In genomic region chr4:43428180-43428861, GRCm38 (mm10) we compare ENCODE assay signal across 11 mouse cellular contexts. TPM values are rescaled to one million over a fixed set of nuclear protein-coding genes. Genes with fewer than 3 reads are reported as not detected.
DNase-seq lines count a peak whose midpoint lies in the region; ATAC-seq and TF ChIP-seq lines count a peak whose summit lies in the region.
"Had no signal": no experiment of that assay in that cellular context is flagged by ENCODE, and none has a peak within 500 bp of the region (broad histone marks: within the 10 kb centered on the region; RNA-seq: fewer than 3 reads in every experiment).

No protein-coding gene starts in this region.

- H3K4me2 ChIP-seq in heart, embryonic 16.5 days (ENCODE audit: low read depth, low read length) = peak overlapping the region; percentile 42; the same call in 1 of the 2 replicates

- in situ Hi-C loops in ES-E14 (cut with MboI; ENCODE audit: low sequenced_read_pairs in 2 of 2, unreplicated experiment in 2 of 2) = no loop called here

- no peak for TF ChIP-seq CTCF in heart, adult 2 months (IDR thresholded peaks at IDR 0.05)

- H3K9ac ChIP-seq in heart, embryonic 16.5 days (ENCODE audit: low read length) = no peak overlapping the region; the same call in 1 of the 2 replicates
- H3K9ac ChIP-seq in heart, adult 2 months (ENCODE audit: low read depth, low read length) = no peak overlapping the region
- H3K9ac ChIP-seq in ES-E14 (ENCODE audit: insufficient read depth, low read depth, low read length, poor library complexity, severe bottlenecking) = no peak overlapping the region; the same call in 1 of the 2 replicates
- H3K9ac ChIP-seq: embryonic facial prominence, embryonic 15.5 days; liver, embryonic 14.5 days had no signal

- peaks cover 3% of the 10 kb centered on the region; the same call in 1 of the 2 replicates for H3K4me1 ChIP-seq in heart, embryonic 16.5 days (ENCODE audit: control insufficient read depth, insufficient read depth, low read length)
- peaks cover 2% of the 10 kb centered on the region for H3K4me1 ChIP-seq in heart, adult 2 months (ENCODE audit: control insufficient read depth, insufficient read depth, low read length)
- peaks cover 0 to 17% of the 10 kb centered on the region in 2 experiments; a peak in 1 of 4 replicates for H3K4me1 ChIP-seq in ES-E14 (ENCODE audit: control insufficient read depth in 2 of 2, insufficient read depth in 2 of 2, low read length in 2 of 2, poor library complexity in 1 of 2)
- H3K4me1 ChIP-seq in hindbrain, embryonic 10.5 days (replicated peaks) = peaks cover 45% of the 10 kb centered on the region
- peaks cover 48% of the 10 kb centered on the region for H3K4me1 ChIP-seq in midbrain, embryonic 10.5 days

- H3K9me3 ChIP-seq in heart, embryonic 16.5 days (replicated peaks; ENCODE audit: control insufficient read depth, low read length) = no peaks in the 10 kb centered on the region
- H3K9me3 ChIP-seq in ES-E14 (ENCODE audit: control insufficient read depth, insufficient read depth, low read depth, low read length) = no peaks in the 10 kb centered on the region
- H3K9me3 ChIP-seq in hindbrain, embryonic 10.5 days = no peaks in the 10 kb centered on the region
- no peaks in the 10 kb centered on the region for H3K9me3 ChIP-seq in midbrain, embryonic 10.5 days (replicated peaks)
- H3K9me3 ChIP-seq: embryonic facial prominence, embryonic 15.5 days had no signal

- WGBS in heart, embryonic 16.5 days = 39% methylated on average over 16 of the region's 16 CpGs
- WGBS in heart, adult 2 months = 58% methylated on average over 16 of the region's 16 CpGs
- WGBS in hindbrain, embryonic 10.5 days = 23% methylated on average over 16 of the region's 16 CpGs
- WGBS in midbrain, embryonic 10.5 days = 19% methylated on average over 16 of the region's 16 CpGs

- H3K27me3 ChIP-seq in heart, embryonic 16.5 days (ENCODE audit: control insufficient read depth, insufficient read depth, low read length) = peaks cover 21% of the 10 kb centered on the region
- no peaks in the 10 kb centered on the region for H3K27me3 ChIP-seq in heart, adult 2 months (ENCODE audit: control insufficient read depth, insufficient read depth, low read length)
- peaks cover 79% of the 10 kb centered on the region for H3K27me3 ChIP-seq in hindbrain, embryonic 10.5 days (ENCODE audit: insufficient read depth, poor library complexity, severe bottlenecking)
- H3K27me3 ChIP-seq in midbrain, embryonic 10.5 days (ENCODE audit: low read depth, poor library complexity, severe bottlenecking) = peaks cover 79% of the 10 kb centered on the region

- no peak for DNase-seq in heart, adult 2 months
- DNase-seq in ES-E14 (ENCODE audit: low read depth, low spot score) = no peak
- peak; percentile 12 for DNase-seq in hindbrain, embryonic 10.5 days (ENCODE audit: low spot score)
- DNase-seq in midbrain, embryonic 10.5 days (ENCODE audit: low spot score) = peak; percentile 34
- no peak for DNase-seq in retina, postnatal 1 day

- ATAC-seq in heart, embryonic 16.5 days (replicated peaks; ENCODE audit: extremely low read depth, insufficient read depth, low FRiP score) = no peak
- no peak for ATAC-seq in granulocyte monocyte progenitor cell, adult 5-6 weeks (replicated peaks; ENCODE audit: poor library complexity, severe bottlenecking)

- H3K4me3 ChIP-seq in heart, embryonic 16.5 days (ENCODE audit: low read length) = no peak overlapping the region
- no peak overlapping the region for H3K4me3 ChIP-seq in heart, adult 2 months
- peak overlapping the region; percentile 30 to 34; a peak in 3 of 4 replicates for H3K4me3 ChIP-seq in ES-E14 (ENCODE audit: insufficient read depth in 1 of 2, low read depth in 1 of 2, low read length in 2 of 2, poor library complexity in 1 of 2, severe bottlenecking in 1 of 2)
- H3K4me3 ChIP-seq in hindbrain, embryonic 10.5 days = peak overlapping the region; percentile 29; the same call in 1 of the 2 replicates
- peak overlapping the region; percentile 30; the same call in 1 of the 2 replicates for H3K4me3 ChIP-seq in midbrain, embryonic 10.5 days
- H3K4me3 ChIP-seq: embryonic facial prominence, embryonic 15.5 days had no signal

- no peak for TF ChIP-seq POLR2A in heart, adult 2 months (IDR thresholded peaks at IDR 0.05; ENCODE audit: insufficient read depth, low read depth, low read length)

- no peak for TF ChIP-seq EP300 in heart, adult 2 months (IDR thresholded peaks at IDR 0.05; ENCODE audit: insufficient read depth, low read depth, low read length)

- H3K27ac ChIP-seq in heart, embryonic 16.5 days (ENCODE audit: low read length) = no peak overlapping the region
- H3K27ac ChIP-seq in heart, adult 2 months = no peak overlapping the region; the same call in 1 of the 2 replicates
- no peak overlapping the region for H3K27ac ChIP-seq in ES-E14 (ENCODE audit: insufficient read depth, low read depth, low read length, poor library complexity, severe bottlenecking)
- H3K27ac ChIP-seq in hindbrain, embryonic 10.5 days = peak overlapping the region; percentile 2; the same call in 1 of the 2 replicates
- no peak overlapping the region for H3K27ac ChIP-seq in midbrain, embryonic 10.5 days (replicated peaks)
- H3K27ac ChIP-seq: embryonic facial prominence, embryonic 15.5 days; liver, embryonic 14.5 days had no signal

- no peaks in the 10 kb centered on the region for H3K79me2 ChIP-seq in heart, adult 2 months (replicated peaks; ENCODE audit: control insufficient read depth, insufficient read depth, low read length)

- H3K36me3 ChIP-seq in heart, embryonic 16.5 days (ENCODE audit: control insufficient read depth, insufficient read depth) = peaks cover 32% of the 10 kb centered on the region
- H3K36me3 ChIP-seq in heart, adult 2 months (ENCODE audit: control insufficient read depth, insufficient read depth, low read length) = no peaks in the 10 kb centered on the region
- H3K36me3 ChIP-seq in ES-E14 (ENCODE audit: control insufficient read depth, insufficient read depth, low read length, poor library complexity, severe bottlenecking) = peaks cover 10% of the 10 kb centered on the region; the same call in 1 of the 2 replicates
- peaks cover 36% of the 10 kb centered on the region for H3K36me3 ChIP-seq in hindbrain, embryonic 10.5 days
- H3K36me3 ChIP-seq in midbrain, embryonic 10.5 days = peaks cover 35% of the 10 kb centered on the region

- intact Hi-C loops in heart, adult 2 months (cut with DNase I) = no loop called here

TF ChIP-seq in ES-E14, 5 proteins besides CTCF, POLR2A, EP300 and RAD21 (continues in another document):
- TF ChIP-seq CHD2 (IDR thresholded peaks at IDR 0.05; ENCODE audit: low read depth, low read length) = no peak

RNA-seq across cellular contexts. Expression of gene Fam166b, which starts 0.6 kb away (rescaled TPM):
- polyA plus RNA-seq in heart, embryonic 16.5 days (2015; fragmentation: Nextera tagmentation; extraction: Ambion mirVana) = 0.21 and 0.31 TPM in 2 replicates
- not detected for total RNA-seq in heart, adult 2 months (2021)
- 1.4 TPM in 1 of 2 replicates, not detected in the other for polyA plus RNA-seq in heart, adult 2 months (2012; rRNA removed)
- total RNA-seq in ES-E14 (2012; rRNA removed) = 0.27 and 0.37 TPM in 2 replicates
- polyA plus RNA-seq in hindbrain, embryonic 10.5 days (2016; fragmentation: Nextera tagmentation; extraction: Ambion mirVana) = 0.47 TPM in 1 of 2 replicates, not detected in the other
- polyA plus RNA-seq in midbrain, embryonic 10.5 days (2016; fragmentation: Nextera tagmentation; extraction: Ambion mirVana) = 0.14 and 0.25 TPM in 2 replicates
- total RNA-seq in granulocyte monocyte progenitor cell, adult 5-6 weeks (2014; fragmentation: Nextera tagmentation) = not detected in 2 replicates
- not detected in 2 replicates for total RNA-seq in granulocyte monocyte progenitor cell, adult 5-6 weeks (2017)
- total RNA-seq: neutrophil, adult 5-6 weeks had no signal
- polyA plus RNA-seq: inflammation-experienced regulatory T-cells, adult 6 months; liver, embryonic 14.5 days had no signal

RNA-seq across cellular contexts. Expression of gene Tesk1, which starts 13.4 kb away (rescaled TPM):
- polyA plus RNA-seq in heart, embryonic 16.5 days (2015; fragmentation: Nextera tagmentation; extraction: Ambion mirVana) = 1.6 and 4.9 TPM in 2 replicates
- 10 to 100 TPM; 36.6 to 37.5 TPM for total RNA-seq in heart, adult 2 months (2021)
- polyA plus RNA-seq in heart, adult 2 months (2012; rRNA removed) = 51.5 and 52.6 TPM in 2 replicates
- 11.0 and 12.4 TPM in 2 replicates for total RNA-seq in ES-E14 (2012; rRNA removed)
- polyA plus RNA-seq in hindbrain, embryonic 10.5 days (2016; fragmentation: Nextera tagmentation; extraction: Ambion mirVana) = 7.1 and 8.3 TPM in 2 replicates
- polyA plus RNA-seq in midbrain, embryonic 10.5 days (2016; fragmentation: Nextera tagmentation; extraction: Ambion mirVana) = 2.9 and 6.0 TPM in 2 replicates
- 6.9 and 24.2 TPM in 2 replicates for total RNA-seq in granulocyte monocyte progenitor cell, adult 5-6 weeks (2014; fragmentation: Nextera tagmentation)
- 5.9 and 7.4 TPM in 2 replicates for total RNA-seq in granulocyte monocyte progenitor cell, adult 5-6 weeks (2017)

RNA-seq across cellular contexts. Expression of gene Cd72, which starts 26.1 kb away (rescaled TPM):
- polyA plus RNA-seq in heart, embryonic 16.5 days (2015; fragmentation: Nextera tagmentation; extraction: Ambion mirVana) = 3.2 and 4.3 TPM in 2 replicates
- 1 to 10 TPM in 1 of 2 experiments, under 1 TPM in 1; 0.97 to 1.0 TPM for total RNA-seq in heart, adult 2 months (2021)
- polyA plus RNA-seq in heart, adult 2 months (2012; rRNA removed) = 1.8 and 4.8 TPM in 2 replicates
- total RNA-seq in ES-E14 (2012; rRNA removed) = 0.40 and 0.58 TPM in 2 replicates
- polyA plus RNA-seq in hindbrain, embryonic 10.5 days (2016; fragmentation: Nextera tagmentation; extraction: Ambion mirVana) = 1.8 and 2.4 TPM in 2 replicates
- 1.4 and 1.8 TPM in 2 replicates for polyA plus RNA-seq in midbrain, embryonic 10.5 days (2016; fragmentation: Nextera tagmentation; extraction: Ambion mirVana)
- 7.7 and 11.1 TPM in 2 replicates for total RNA-seq in granulocyte monocyte progenitor cell, adult 5-6 weeks (2014; fragmentation: Nextera tagmentation)
- 7.0 and 9.1 TPM in 2 replicates for total RNA-seq in granulocyte monocyte progenitor cell, adult 5-6 weeks (2017)

RNA-seq across cellular contexts. Expression of gene Rusc2, which starts 46.5 kb away (rescaled TPM):
- polyA plus RNA-seq in heart, embryonic 16.5 days (2015; fragmentation: Nextera tagmentation; extraction: Ambion mirVana) = 12.4 and 17.2 TPM in 2 replicates
- 10 to 100 TPM; 43.5 to 45.3 TPM for total RNA-seq in heart, adult 2 months (2021)
- polyA plus RNA-seq in heart, adult 2 months (2012; rRNA removed) = 27.2 and 27.5 TPM in 2 replicates
- 12.1 and 19.0 TPM in 2 replicates for total RNA-seq in ES-E14 (2012; rRNA removed)
- polyA plus RNA-seq in hindbrain, embryonic 10.5 days (2016; fragmentation: Nextera tagmentation; extraction: Ambion mirVana) = 12.5 and 33.4 TPM in 2 replicates
- 10.5 and 18.1 TPM in 2 replicates for polyA plus RNA-seq in midbrain, embryonic 10.5 days (2016; fragmentation: Nextera tagmentation; extraction: Ambion mirVana)
- total RNA-seq in granulocyte monocyte progenitor cell, adult 5-6 weeks (2014; fragmentation: Nextera tagmentation) = 1.3 and 2.9 TPM in 2 replicates
- total RNA-seq in granulocyte monocyte progenitor cell, adult 5-6 weeks (2017) = 1.7 and 1.9 TPM in 2 replicates
- polyA plus RNA-seq: inflammation-experienced regulatory T-cells, adult 6 months had no signal

RNA-seq across cellular contexts. Expression of gene Sit1, which starts 55.2 kb away (rescaled TPM):
- polyA plus RNA-seq in heart, embryonic 16.5 days (2015; fragmentation: Nextera tagmentation; extraction: Ambion mirVana) = 2.0 and 3.9 TPM in 2 replicates
- total RNA-seq in heart, adult 2 months (2021) = under 1 TPM in 1 of 2 experiments, not detected in 1; 0.31 TPM
- polyA plus RNA-seq in heart, adult 2 months (2012; rRNA removed) = not detected in 2 replicates
- total RNA-seq in ES-E14 (2012; rRNA removed) = 0.31 TPM in 1 of 2 replicates, not detected in the other
- not detected in 2 replicates for polyA plus RNA-seq in hindbrain, embryonic 10.5 days (2016; fragmentation: Nextera tagmentation; extraction: Ambion mirVana)
- polyA plus RNA-seq in midbrain, embryonic 10.5 days (2016; fragmentation: Nextera tagmentation; extraction: Ambion mirVana) = not detected in 2 replicates
- not detected in 2 replicates for total RNA-seq in granulocyte monocyte progenitor cell, adult 5-6 weeks (2014; fragmentation: Nextera tagmentation)
- total RNA-seq in granulocyte monocyte progenitor cell, adult 5-6 weeks (2017) = not detected in 2 replicates
- polyA plus RNA-seq: embryonic facial prominence, embryonic 15.5 days had no signal

Comparison
In these comparisons a context has a peak if more than half of its experiments do, and no peak if none do; other contexts are left out.
1. H3K4me3 ChIP-seq: peak in ES-E14 (2 of 2), hindbrain, embryonic 10.5 days (single experiment) and midbrain, embryonic 10.5 days (single experiment); none in heart, embryonic 16.5 days (single experiment) and heart, adult 2 months (single experiment).
2. DNase-seq: peak in hindbrain, embryonic 10.5 days (single experiment) and midbrain, embryonic 10.5 days (single experiment); none in heart, adult 2 months (0 of 2), ES-E14 (single experiment) and retina, postnatal 1 day (single experiment).